Mouse (Mus musculus) liver, embryonic 14.5 days (tissue): ENCODE results near the gene Plekhh3. TPM values are rescaled to one million over a fixed set of nuclear protein-coding genes. Genes with fewer than 3 reads are reported as not detected.

Source experiments
- ATAC-seq: fragments of 200-750 bp; cut with Nextera tagmentation; 2 replicates; pipeline ENCODE4 v1.8.0; 2017; ENCODE audit warnings: moderate number of reproducible peaks, mild to moderate bottlenecking, moderate library complexity; ENCODE audit not compliant: insufficient read depth
- DNase-seq, 3 experiments: peaks; one replicate each; pipeline ENCODE4 v3.0.0-alpha.2; 2012 to 2013; ENCODE audit warnings: low read depth in 3 of 3, low spot score in 3 of 3
- H3K27ac ChIP-seq: fragments of 300-500 bp; sonication (generic); 2 replicates; pipeline ENCODE4 v1.5.1; 2014; ENCODE audit warnings: moderate library complexity, mild to moderate bottlenecking, control low read depth, inconsistent platforms
- H3K27me3 ChIP-seq: fragments of 300-500 bp; sonication (generic); 2 replicates; pipeline ENCODE4 v1.6.1; 2014; ENCODE audit warnings: mild to moderate bottlenecking, low read length, moderate library complexity; ENCODE audit not compliant: control insufficient read depth, insufficient read depth
- H3K36me3 ChIP-seq: fragments of 300-500 bp; sonication (generic); replicated peaks from 2 replicates; pipeline ENCODE4 v1.6.1; 2014; ENCODE audit warnings: low read depth; ENCODE audit not compliant: control insufficient read depth, insufficient read depth
- H3K4me1 ChIP-seq, 2 experiments: fragments of 200-500 bp in 1 of 2; fragments of 300-500 bp in 1 of 2; sonication (generic) in 1 of 2; replicated peaks; 2 replicates each; pipeline ENCODE4 v1.6.1; 2012 to 2014; ENCODE audit warnings: antibody characterized with exemption in 1 of 2, inconsistent platforms in 1 of 2, low read length in 1 of 2; ENCODE audit not compliant: control insufficient read depth in 2 of 2, insufficient read depth in 2 of 2
- H3K4me2 ChIP-seq: fragments of 300-500 bp; sonication (generic); 2 replicates; pipeline ENCODE4 v1.6.1; 2014; ENCODE audit warnings: low read depth, mild to moderate bottlenecking, control low read depth, moderate library complexity
- H3K4me3 ChIP-seq, 2 experiments: fragments of 200-500 bp in 1 of 2; fragments of 300-500 bp in 1 of 2; sonication (generic) in 1 of 2; 2 replicates each; pipeline ENCODE4 v1.5.1; 2012 to 2014; ENCODE audit warnings: low read depth in 2 of 2, low read length in 2 of 2, mild to moderate bottlenecking in 2 of 2, control low read depth in 1 of 2, inconsistent platforms in 1 of 2, moderate library complexity in 1 of 2; ENCODE audit not compliant: insufficient read depth in 1 of 2
- H3K9ac ChIP-seq: fragments of 300-500 bp; sonication (generic); replicated peaks from 2 replicates; pipeline ENCODE4 v1.6.1; 2014; ENCODE audit warnings: mild to moderate bottlenecking, control low read depth, moderate library complexity
- H3K9me3 ChIP-seq: fragments of 300-500 bp; sonication (generic); 2 replicates; pipeline ENCODE4 v1.6.1; 2016; ENCODE audit warnings: low read length, mixed read lengths; ENCODE audit not compliant: control insufficient read depth
- CTCF ChIP-seq: IDR thresholded peaks from 2 replicates; pipeline ENCODE4 v1.5.1; 2016; ENCODE audit warnings: antibody characterized with exemption, low read depth, control low read depth
- EP300 ChIP-seq: IDR thresholded peaks from 2 replicates; pipeline ENCODE4 v1.6.1; 2016; ENCODE audit warnings: antibody characterized with exemption, low read depth
- WGBS: fragments of 180-500 bp; shearing (Covaris S2); extraction: QIAGEN DNeasy Blood & Tissue Kit; methylation state at CpG from one replicate; pipeline ENCODE4 v1.1.7; 2014; ENCODE audit not compliant: insufficient replicate concordance; 5-methylcytosine and 5-hydroxymethylcytosine counted together
- polyA plus RNA-seq, 2 experiments: library from polyadenylated mRNA; depleted of rRNA in 1 of 2; stranded (reverse) in 1 of 2; unstranded in 1 of 2; fragments of >200 nt; fragmentation: Nextera tagmentation in 1 of 2; extraction: Ambion mirVana in 1 of 2; gene quantifications; 2 replicates each; pipeline versions ENCODE4 v1.2.1 to v1.2.3; 2012 to 2014

Gene Plekhh3
- polyA plus RNA-seq, 2 experiments = 1.0 to 1.1 TPM

- WGBS = 5% methylated on average over 36 of the region's 36 CpGs
- H3K4me3 ChIP-seq = peak within 1 kb of the TSS; percentile 26 to 30; a peak in 3 of 4 replicates
- no peak within 1 kb of the TSS for H3K9ac ChIP-seq
- H3K4me1 ChIP-seq = peaks cover 0 to 2% of the 10 kb centered on the region in 2 experiments; a peak in 1 of 4 replicates
- H3K27ac ChIP-seq = no peak within 1 kb of the TSS
- no peak for TF ChIP-seq CTCF
- no peak for TF ChIP-seq EP300
- no peak for DNase-seq
- peaks cover 36% of the 10 kb centered on the region for H3K27me3 ChIP-seq
- H3K9me3 ChIP-seq = no peaks in the 10 kb centered on the region
- H3K36me3 ChIP-seq = no peaks in the 10 kb centered on the region
- H3K4me2 ChIP-seq = peak within 1 kb of the TSS; percentile 47
- ATAC-seq = no peak
Observed at GRCm38 (mm10) chr11:101155728-101156371, 15.3 kb downstream of the Plekhh3 start, which contains the start of gene Tubg2. TSS of gene Tubg2 (plus strand) at chr11:101155907.

- Histone ChIP-seq H3K9ac (no peak overlapping the region), H3K9me3 (no peaks in the 10 kb centered on the region), H3K36me3 (no peaks in the 10 kb centered on the region), H3K27ac (no peak overlapping the region), H3K4me3 (no peak overlapping the region), H3K4me1 (peaks cover 0 to 2% of the 10 kb centered on the region in 2 experiments; a peak in 1 of 4 replicates), H3K27me3 (peaks cover 36% of the 10 kb centered on the region), H3K4me2 (no peak overlapping the region)
- ATAC-seq = no peak
- no peak for TF ChIP-seq EP300
- no peak for TF ChIP-seq CTCF
- DNase-seq = no peak
- 56% methylated on average over 6 of the region's 6 CpGs for WGBS
Observed at GRCm38 (mm10) chr11:101155151-101155550, 16.0 kb downstream of the Plekhh3 start.

GRCm38 (mm10) chr11:101154648-101155047, 16.5 kb downstream of the Plekhh3 start:
- no peak overlapping the region for H3K27ac ChIP-seq
- H3K9me3 ChIP-seq = no peaks in the 10 kb centered on the region
- ATAC-seq (no peak), DNase-seq (no peak)
- peaks cover 0 to 2% of the 10 kb centered on the region in 2 experiments; a peak in 1 of 4 replicates for H3K4me1 ChIP-seq
- H3K27me3 ChIP-seq = peaks cover 36% of the 10 kb centered on the region
- no peak overlapping the region for H3K4me2 ChIP-seq
- no peak overlapping the region for H3K9ac ChIP-seq
- H3K4me3 ChIP-seq = no peak overlapping the region
- no peak for TF ChIP-seq CTCF
- TF ChIP-seq EP300 = no peak
- H3K36me3 ChIP-seq = no peaks in the 10 kb centered on the region

- Histone ChIP-seq H3K27ac (no peak overlapping the region), H3K36me3 (no peaks in the 10 kb centered on the region), H3K9me3 (no peaks in the 10 kb centered on the region), H3K27me3 (peaks cover 25% of the 10 kb centered on the region), H3K4me1 (peaks cover 0 to 2% of the 10 kb centered on the region in 2 experiments; a peak in 2 of 4 replicates), H3K4me3 (no peak overlapping the region), H3K4me2 (no peak overlapping the region), H3K9ac (no peak overlapping the region)
- ATAC-seq (no peak), DNase-seq (no peak)
- TF ChIP-seq CTCF (no peak), EP300 (no peak)
- WGBS = 71% methylated on average over 1 of the region's 1 CpGs
Observed at GRCm38 (mm10) chr11:101152825-101153224, 18.3 kb downstream of the Plekhh3 start.

- DNase-seq (no peak), ATAC-seq (no peak)
- WGBS = 35% methylated on average over 2 of the region's 2 CpGs
- Histone ChIP-seq H3K4me1 (peaks cover 0 to 2% of the 10 kb centered on the region in 2 experiments; a peak in 2 of 4 replicates), H3K27ac (no peak overlapping the region), H3K9me3 (no peaks in the 10 kb centered on the region), H3K4me2 (no peak overlapping the region), H3K9ac (no peak overlapping the region), H3K4me3 (no peak overlapping the region), H3K36me3 (no peaks in the 10 kb centered on the region), H3K27me3 (peaks cover 11% of the 10 kb centered on the region)
- TF ChIP-seq CTCF (no peak; the same call in 1 of the 2 replicates), EP300 (no peak)
Observed at GRCm38 (mm10) chr11:101151063-101151462, 20.1 kb downstream of the Plekhh3 start.
